Mouse (Mus musculus) forebrain, embryonic 16.5 days (tissue): ENCODE data around the gene Mns1. TPM values are rescaled to one million over a fixed set of nuclear protein-coding genes. Genes with fewer than 3 reads are reported as not detected.

Source experiments
- microRNA-seq: library from miRNA; unstranded; fragments of <30 nt; microRNA quantifications from one replicate; pipeline ENCODE4, GENCODE M21; 2017
- polyA plus RNA-seq: library from polyadenylated mRNA; unstranded; fragments of >200 nt; fragmentation: Nextera tagmentation; extraction: Ambion mirVana; gene quantifications from 2 replicates; pipeline ENCODE4 v1.2.1, GENCODE M21; 2015

Mns1 gene
- polyA plus RNA-seq, 1 experiment from 2014 or later = 12.1 TPM

Small RNA genes lying within 50 kb of the gene (microRNA-seq; reads per million reads assigned to microRNA genes)
- gene Gm28010 = not detected

Other genes starting within 250 kb of the Mns1 start
- gene Zfp280d, start 163.2 kb upstream of the Mns1 start, polyA plus RNA-seq = 48.9 and 49.9 TPM in 2 replicates
- gene Tex9, start 54.2 kb downstream of the Mns1 start, polyA plus RNA-seq = 27.4 and 33.3 TPM in 2 replicates
- gene Rfx7, start 94.2 kb downstream of the Mns1 start, polyA plus RNA-seq = 17.2 and 18.6 TPM in 2 replicates
- gene Nedd4, start 224.3 kb downstream of the Mns1 start, polyA plus RNA-seq = 415 and 474 TPM in 2 replicates